Mouse (Mus musculus) embryonic facial prominence, embryonic 14.5 days (tissue): ENCODE results near the gene Ccdc137. TPM values are rescaled to one million over a fixed set of nuclear protein-coding genes. Genes with fewer than 3 reads are reported as not detected.

Experiments
- ATAC-seq: fragments of 200-750 bp; cut with Nextera tagmentation; 2 replicates; pipeline ENCODE4 v1.8.0; 2017; ENCODE audit warnings: low read depth, moderate number of reproducible peaks, moderate TSS enrichment
- DNase-seq: peaks from one replicate; pipeline ENCODE4 v3.0.0-alpha.2; 2015; ENCODE audit warnings: low spot score
- H3K27ac ChIP-seq: fragments of 300-500 bp; sonication (generic); replicated peaks from 2 replicates; pipeline ENCODE4 v1.5.1; 2014; ENCODE audit warnings: low read depth, mild to moderate bottlenecking, low read length, moderate library complexity
- H3K27me3 ChIP-seq: fragments of 300-500 bp; sonication (generic); replicated peaks from 2 replicates; pipeline ENCODE4 v1.6.1; 2014; ENCODE audit warnings: low read length; ENCODE audit not compliant: control insufficient read depth, insufficient read depth
- H3K36me3 ChIP-seq: fragments of 300-500 bp; sonication (generic); 2 replicates; pipeline ENCODE4 v1.6.1; 2014; ENCODE audit warnings: low read length, mixed read lengths; ENCODE audit not compliant: control insufficient read depth, insufficient read depth
- H3K4me1 ChIP-seq: fragments of 300-500 bp; sonication (generic); 2 replicates; pipeline ENCODE4 v1.6.1; 2014; ENCODE audit warnings: antibody characterized with exemption, low read length; ENCODE audit not compliant: control insufficient read depth, insufficient read depth
- H3K4me2 ChIP-seq: fragments of 300-500 bp; sonication (generic); 2 replicates; pipeline ENCODE4 v1.6.1; 2014; ENCODE audit warnings: low read depth, mild to moderate bottlenecking, low read length, moderate library complexity, mixed read lengths
- H3K4me3 ChIP-seq: fragments of 300-500 bp; sonication (generic); 2 replicates; pipeline ENCODE4 v1.5.1; 2014; ENCODE audit warnings: low read depth, mild to moderate bottlenecking, low read length
- H3K9ac ChIP-seq: fragments of 300-500 bp; sonication (generic); 2 replicates; pipeline ENCODE4 v1.6.1; 2014; ENCODE audit warnings: low read depth, mild to moderate bottlenecking, low read length, moderate library complexity, mixed read lengths
- H3K9me3 ChIP-seq: fragments of 300-500 bp; sonication (generic); 2 replicates; pipeline ENCODE4 v1.6.1; 2016; ENCODE audit warnings: low read length; ENCODE audit not compliant: control insufficient read depth
- WGBS: fragments of 180-500 bp; shearing (Covaris S2); extraction: QIAGEN DNeasy Blood & Tissue Kit; methylation state at CpG from one replicate; pipeline ENCODE4 v1.1.7; 2014; 5-methylcytosine and 5-hydroxymethylcytosine counted together
- polyA plus RNA-seq: library from polyadenylated mRNA; unstranded; fragments of >200 nt; fragmentation: Nextera tagmentation; extraction: Ambion mirVana; gene quantifications from 2 replicates; pipeline ENCODE4 v1.2.1, GENCODE M21; 2014

Ccdc137 gene
- polyA plus RNA-seq, 1 experiment from 2014 or later: 27.9 TPM

DNA sequence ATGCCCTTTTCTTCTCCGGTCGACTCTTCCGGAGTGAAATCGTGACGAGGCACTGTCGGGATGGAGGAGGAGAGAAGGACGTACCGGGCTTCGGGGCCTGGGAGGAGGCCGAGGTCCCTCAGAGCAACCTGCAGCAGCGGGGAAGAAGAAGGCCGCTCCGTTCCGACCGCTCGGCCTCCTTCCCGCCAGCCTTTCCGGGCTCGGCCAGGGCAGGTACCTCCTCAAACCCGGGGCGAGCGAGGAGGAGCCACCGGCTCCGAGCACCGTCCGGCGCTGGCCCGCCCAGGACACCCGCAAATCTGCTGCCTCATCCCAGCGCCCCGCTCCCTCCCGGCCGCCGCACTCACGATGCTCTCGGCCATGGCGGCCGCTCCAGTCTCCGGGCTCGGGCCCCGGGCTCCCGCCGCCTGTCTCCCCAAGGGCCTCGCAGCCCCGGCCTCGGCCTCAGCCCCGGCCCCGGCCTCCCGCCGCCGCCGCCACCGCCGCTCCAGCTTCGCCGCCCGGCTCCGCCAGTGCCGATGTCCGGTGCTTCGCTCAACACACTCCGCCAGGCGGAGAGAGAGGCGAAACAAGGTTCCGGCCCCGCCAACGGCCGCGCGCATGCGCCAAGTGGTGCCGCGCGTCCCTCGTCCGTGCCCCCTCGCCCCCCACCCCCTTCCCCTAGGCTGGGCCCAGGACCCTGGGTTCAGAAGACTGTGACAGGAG is 20.6 kb upstream of the Ccdc137 start, which contains the start of gene Nploc4:
Gene Nploc4, minus strand, starts transcription at position 557 of the 705 bp plus-strand sequence.
- Histone ChIP-seq H3K9ac (peak within 1 kb of the TSS; percentile 97), H3K27me3 (no peaks in the 10 kb centered on the region), H3K36me3 (peaks cover 30% of the 10 kb centered on the region), H3K4me3 (peak within 1 kb of the TSS; percentile 99), H3K4me2 (peak within 1 kb of the TSS; percentile 75), H3K27ac (peak within 1 kb of the TSS; percentile 76), H3K9me3 (no peaks in the 10 kb centered on the region), H3K4me1 (peaks cover 11% of the 10 kb centered on the region)
- DNase-seq (peak; percentile 92), ATAC-seq (peak; percentile 92)
- under 1% methylated on average over 38 of the region's 77 CpGs for WGBS

DNA sequence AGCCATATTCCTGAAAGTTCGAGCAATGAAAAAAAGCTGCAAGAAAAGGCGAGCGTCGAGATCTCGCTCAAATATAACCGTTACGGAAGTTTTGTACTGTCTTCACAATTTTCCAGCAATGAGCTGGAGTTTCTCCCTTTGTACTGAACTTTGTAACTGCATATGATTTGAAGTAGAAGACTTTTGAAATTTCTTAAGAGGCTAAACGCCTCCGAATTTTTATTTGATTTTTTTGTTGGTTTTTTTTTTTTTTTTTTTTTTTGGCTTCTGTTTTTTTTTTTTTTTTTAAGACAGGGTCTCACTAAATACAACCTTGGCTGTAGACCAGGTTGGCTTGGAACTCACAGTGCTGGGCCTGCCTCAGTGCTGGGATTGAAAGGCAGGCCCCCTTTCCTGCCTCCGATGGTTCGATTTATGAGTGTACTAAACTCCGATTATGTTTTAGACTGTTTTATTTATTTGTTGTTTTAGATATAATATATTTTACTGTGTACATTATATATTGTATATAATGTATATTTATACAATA is 20.0 kb upstream of the Ccdc137 start:
- H3K4me1 ChIP-seq: peaks cover 11% of the 10 kb centered on the region
- H3K4me2 ChIP-seq: peak overlapping the region; percentile 75
- DNase-seq (peak; percentile 24), ATAC-seq (no peak)
- 24% methylated on average over 12 of the region's 12 CpGs for WGBS
- H3K9ac ChIP-seq: peak overlapping the region; percentile 97
- peak overlapping the region; percentile 99 for H3K4me3 ChIP-seq
- H3K27ac ChIP-seq: peak overlapping the region; percentile 76
- H3K36me3 ChIP-seq: peaks cover 24% of the 10 kb centered on the region
- H3K9me3 ChIP-seq: no peaks in the 10 kb centered on the region
- no peaks in the 10 kb centered on the region for H3K27me3 ChIP-seq

DNA sequence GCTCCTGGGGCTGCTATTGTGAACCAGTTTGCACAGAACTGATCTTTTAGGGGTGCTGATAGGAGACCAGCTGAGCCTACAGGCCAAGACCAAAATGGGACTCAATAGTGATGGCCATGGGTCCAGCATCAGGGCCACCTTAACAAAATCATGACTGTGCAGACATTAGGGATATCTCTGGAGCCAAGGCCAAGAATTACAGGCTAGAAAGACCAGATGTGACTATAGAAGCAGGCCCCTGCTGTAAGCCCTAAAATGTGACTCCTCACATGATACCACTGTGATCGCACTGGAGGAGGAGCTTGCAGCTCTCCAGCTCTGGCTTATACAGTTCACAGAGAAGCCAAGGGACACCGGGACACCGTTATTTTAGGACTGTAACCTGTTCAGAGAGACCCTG is 15.6 kb upstream of the Ccdc137 start, which contains the start of gene Tspan10:
Gene Tspan10, plus strand, starts transcription at position 301 of the 400 bp plus-strand sequence.
- no peak within 1 kb of the TSS for H3K27ac ChIP-seq
- no peaks in the 10 kb centered on the region for H3K27me3 ChIP-seq
- WGBS: 96% methylated on average over 3 of the region's 3 CpGs
- H3K9ac ChIP-seq: no peak within 1 kb of the TSS
- no peaks in the 10 kb centered on the region for H3K36me3 ChIP-seq
- H3K4me1 ChIP-seq: no peaks in the 10 kb centered on the region
- DNase-seq (no peak), ATAC-seq (no peak)
- no peak within 1 kb of the TSS for H3K4me3 ChIP-seq
- no peaks in the 10 kb centered on the region for H3K9me3 ChIP-seq
- H3K4me2 ChIP-seq: no peak within 1 kb of the TSS

DNA sequence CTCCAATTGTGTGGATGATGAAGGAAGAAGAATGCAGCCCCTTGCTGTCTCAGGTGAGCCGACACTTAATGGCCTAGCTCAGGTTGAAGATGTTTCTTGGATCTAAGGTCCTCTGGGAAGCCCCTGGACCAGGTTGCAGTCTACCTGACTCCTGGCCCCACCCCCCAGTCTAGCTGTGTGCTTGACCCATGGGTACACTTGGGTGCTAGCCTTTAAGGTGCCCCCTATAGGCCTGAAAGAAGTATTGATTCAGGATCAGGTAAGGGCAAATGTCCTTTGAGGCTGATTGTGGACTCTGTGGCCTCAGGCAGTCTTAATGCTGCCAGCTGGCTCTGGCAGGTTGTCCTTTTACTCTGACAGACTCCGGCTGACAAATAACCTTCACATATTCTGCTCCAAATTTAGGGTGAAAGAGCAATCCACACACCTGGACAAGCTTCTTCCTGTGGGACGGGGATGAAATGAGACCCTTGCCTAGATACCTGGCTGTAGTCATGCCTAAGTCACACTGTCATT is 15.1 kb upstream of the Ccdc137 start:
- no peaks in the 10 kb centered on the region for H3K36me3 ChIP-seq
- H3K4me1 ChIP-seq: no peaks in the 10 kb centered on the region
- H3K9ac ChIP-seq: no peak overlapping the region
- 84% methylated on average over 3 of the region's 3 CpGs for WGBS
- DNase-seq: no peak
- no peaks in the 10 kb centered on the region for H3K9me3 ChIP-seq
- no peak overlapping the region for H3K27ac ChIP-seq
- no peaks in the 10 kb centered on the region for H3K27me3 ChIP-seq
- ATAC-seq: no peak
- H3K4me3 ChIP-seq: no peak overlapping the region
- no peak overlapping the region for H3K4me2 ChIP-seq

DNA sequence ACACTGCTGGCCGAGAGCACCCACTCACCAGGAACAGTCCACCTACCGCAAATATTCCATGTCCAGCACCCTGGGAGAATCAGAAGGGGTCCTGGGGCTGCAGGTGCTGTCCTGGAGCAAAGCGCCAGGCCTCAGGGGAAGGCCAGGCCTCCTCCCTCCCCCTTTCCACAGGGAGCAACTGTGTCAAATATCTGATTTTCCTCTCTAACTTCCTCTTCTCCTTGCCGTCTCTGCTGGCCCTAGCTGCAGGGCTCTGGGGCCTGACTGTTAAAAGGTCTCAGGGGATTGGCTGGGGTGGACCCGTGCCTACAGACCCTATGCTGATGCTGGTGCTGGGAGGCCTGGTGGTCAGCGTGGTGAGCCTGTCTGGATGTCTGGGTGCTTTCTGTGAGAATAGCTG is 13.8 kb upstream of the Ccdc137 start:
- Histone ChIP-seq H3K9me3 (no peaks in the 10 kb centered on the region), H3K4me3 (no peak overlapping the region), H3K27me3 (no peaks in the 10 kb centered on the region), H3K36me3 (no peaks in the 10 kb centered on the region), H3K4me2 (no peak overlapping the region), H3K4me1 (no peaks in the 10 kb centered on the region), H3K9ac (no peak overlapping the region), H3K27ac (no peak overlapping the region)
- DNase-seq (no peak), ATAC-seq (no peak)
- WGBS: 64% methylated on average over 6 of the region's 6 CpGs

DNA sequence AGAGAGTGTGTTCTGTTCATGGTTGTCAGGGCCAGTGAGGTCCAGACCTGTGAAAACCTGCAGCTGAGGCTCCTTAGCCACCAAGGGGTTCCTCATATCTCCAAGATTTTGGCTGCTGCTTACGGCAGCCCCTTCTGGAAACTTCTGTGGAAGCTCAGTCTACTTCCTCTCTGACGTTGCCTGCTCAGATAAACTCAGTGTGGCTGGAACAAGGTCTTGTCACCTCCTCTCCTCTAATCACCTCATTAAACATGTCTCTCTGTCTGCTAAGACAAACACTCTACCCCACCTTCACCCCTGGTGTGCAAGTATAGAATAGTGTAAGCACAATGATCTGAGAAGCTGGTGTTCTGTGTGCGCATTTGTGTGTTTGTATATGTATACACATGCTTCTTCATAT is 12.4 kb upstream of the Ccdc137 start:
- no peak overlapping the region for H3K27ac ChIP-seq
- no peaks in the 10 kb centered on the region for H3K27me3 ChIP-seq
- H3K36me3 ChIP-seq: no peaks in the 10 kb centered on the region
- WGBS: 88% methylated on average over 3 of the region's 3 CpGs
- no peak overlapping the region for H3K4me3 ChIP-seq
- DNase-seq: no peak
- H3K4me1 ChIP-seq: no peaks in the 10 kb centered on the region
- H3K9ac ChIP-seq: no peak overlapping the region
- no peak for ATAC-seq
- no peaks in the 10 kb centered on the region for H3K9me3 ChIP-seq
- no peak overlapping the region for H3K4me2 ChIP-seq

DNA sequence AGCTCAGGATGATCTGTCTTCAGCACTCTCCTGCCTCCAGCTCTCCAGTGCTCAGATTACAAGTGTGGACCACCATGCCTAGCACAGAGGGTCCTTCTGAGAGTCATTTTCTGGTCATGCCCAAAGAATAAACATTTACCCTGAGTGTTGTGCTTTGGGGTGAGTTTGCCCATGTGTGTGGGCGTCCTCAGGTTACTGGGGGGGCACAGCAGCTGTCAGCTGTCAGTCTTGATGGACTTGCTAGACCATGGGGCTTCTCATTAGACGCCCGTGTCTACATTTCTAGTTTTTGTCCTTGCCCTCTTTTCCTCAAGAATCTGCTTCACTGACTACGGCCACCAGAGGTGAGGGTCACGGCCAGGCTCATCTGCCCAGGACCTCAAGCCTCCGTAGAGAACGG is 10.7 kb upstream of the Ccdc137 start:
- WGBS: 65% methylated on average over 7 of the region's 7 CpGs
- H3K9me3 ChIP-seq: no peaks in the 10 kb centered on the region
- H3K36me3 ChIP-seq: no peaks in the 10 kb centered on the region
- no peaks in the 10 kb centered on the region for H3K4me1 ChIP-seq
- no peak overlapping the region for H3K27ac ChIP-seq
- H3K4me2 ChIP-seq: no peak overlapping the region
- H3K9ac ChIP-seq: no peak overlapping the region
- DNase-seq (no peak), ATAC-seq (no peak)
- no peak overlapping the region for H3K4me3 ChIP-seq
- H3K27me3 ChIP-seq: no peaks in the 10 kb centered on the region

DNA sequence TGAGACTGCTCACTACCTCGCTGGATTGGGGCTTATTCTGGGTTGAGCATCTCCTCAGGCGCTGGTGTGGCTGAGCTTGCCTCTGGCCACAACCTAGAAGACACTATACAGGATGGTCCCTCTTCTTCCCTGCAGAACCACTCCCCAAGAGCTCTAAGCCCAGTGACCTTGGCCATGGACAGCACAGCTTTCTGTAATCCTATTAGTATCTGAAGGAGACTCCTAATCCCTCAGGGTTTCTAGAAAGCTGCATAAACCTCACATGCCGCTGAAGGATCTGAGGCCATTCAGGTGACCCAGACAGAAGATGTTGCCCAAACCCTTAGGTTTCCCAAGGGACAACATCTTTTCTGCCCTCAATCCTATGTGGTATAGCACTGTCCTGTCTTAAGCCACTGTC is 5.7 kb upstream of the Ccdc137 start:
- 59% methylated on average over 3 of the region's 3 CpGs for WGBS

More for the DNA sequence above, 5.7 kb upstream of the Ccdc137 start:
- no peak for ATAC-seq
- no peaks in the 10 kb centered on the region for H3K9me3 ChIP-seq
- DNase-seq: no peak
- no peak overlapping the region for H3K4me2 ChIP-seq
- no peak overlapping the region for H3K9ac ChIP-seq
- H3K4me3 ChIP-seq: no peak overlapping the region
- H3K4me1 ChIP-seq: no peaks in the 10 kb centered on the region; the same call in 1 of the 2 replicates
- H3K36me3 ChIP-seq: no peaks in the 10 kb centered on the region
- H3K27me3 ChIP-seq: no peaks in the 10 kb centered on the region
- H3K27ac ChIP-seq: no peak overlapping the region
